In genomic region chr16:8512830-8513229, GRCm38 (mm10) we compare ENCODE assay signal across 8 mouse cellular contexts. TPM values are rescaled to one million over a fixed set of nuclear protein-coding genes. Genes with fewer than 3 reads are reported as not detected.
DNase-seq lines count a peak whose midpoint lies in the region; ATAC-seq and TF ChIP-seq lines count a peak whose summit lies in the region.

No protein-coding gene starts in this region.

- no peaks in the 10 kb centered on the region for H3K27me3 ChIP-seq in kidney, postnatal 0 days (ENCODE audit: insufficient read depth, low read length)
- peaks cover 3% of the 10 kb centered on the region; the same call in 1 of the 2 replicates for H3K27me3 ChIP-seq in embryonic facial prominence, embryonic 13.5 days
- no peaks in the 10 kb centered on the region for H3K27me3 ChIP-seq in intestine, embryonic 16.5 days (replicated peaks; ENCODE audit: control insufficient read depth, insufficient read depth, low read length)
- H3K27me3 ChIP-seq in neural tube, embryonic 14.5 days (ENCODE audit: control insufficient read depth, insufficient read depth, low read length), result no peaks in the 10 kb centered on the region

- 0% methylated on average over 5 of the region's 5 CpGs for WGBS in kidney, postnatal 0 days
- under 1% methylated on average over 5 of the region's 5 CpGs for WGBS in embryonic facial prominence, embryonic 13.5 days
- 2% methylated on average over 5 of the region's 5 CpGs for WGBS in intestine, embryonic 16.5 days
- 1% methylated on average over 5 of the region's 5 CpGs for WGBS in neural tube, embryonic 14.5 days

- no peak for TF ChIP-seq CTCF in kidney, postnatal 0 days (IDR thresholded peaks at IDR 0.05; ENCODE audit: low read depth)

- peak overlapping the region; percentile 76 for H3K4me2 ChIP-seq in kidney, postnatal 0 days (ENCODE audit: low read length)
- peak overlapping the region; percentile 68 for H3K4me2 ChIP-seq in embryonic facial prominence, embryonic 13.5 days
- peak overlapping the region; percentile 85 for H3K4me2 ChIP-seq in intestine, embryonic 16.5 days (ENCODE audit: low read depth, low read length)
- peak overlapping the region; percentile 83 for H3K4me2 ChIP-seq in neural tube, embryonic 14.5 days (ENCODE audit: low read depth, low read length)

- no peaks in the 10 kb centered on the region for H3K9me3 ChIP-seq in kidney, postnatal 0 days (replicated peaks; ENCODE audit: low read length)
- no peaks in the 10 kb centered on the region for H3K9me3 ChIP-seq in embryonic facial prominence, embryonic 13.5 days
- no peaks in the 10 kb centered on the region for H3K9me3 ChIP-seq in intestine, embryonic 16.5 days (ENCODE audit: control insufficient read depth, low read length)
- no peaks in the 10 kb centered on the region for H3K9me3 ChIP-seq in neural tube, embryonic 14.5 days (ENCODE audit: control insufficient read depth, low read length)

- H3K4me1 ChIP-seq in kidney, postnatal 0 days (replicated peaks; ENCODE audit: insufficient read depth, low read length), result peaks cover 16% of the 10 kb centered on the region
- H3K4me1 ChIP-seq in embryonic facial prominence, embryonic 13.5 days, result peaks cover 19% of the 10 kb centered on the region
- H3K4me1 ChIP-seq in intestine, embryonic 16.5 days (ENCODE audit: control insufficient read depth, insufficient read depth, low read length), result peaks cover 15% of the 10 kb centered on the region
- peaks cover 21% of the 10 kb centered on the region for H3K4me1 ChIP-seq in neural tube, embryonic 14.5 days (ENCODE audit: control insufficient read depth, insufficient read depth, low read length)

- H3K36me3 ChIP-seq in kidney, postnatal 0 days (ENCODE audit: insufficient read depth, low read length), result no peaks in the 10 kb centered on the region
- no peaks in the 10 kb centered on the region for H3K36me3 ChIP-seq in embryonic facial prominence, embryonic 13.5 days
- no peaks in the 10 kb centered on the region for H3K36me3 ChIP-seq in intestine, embryonic 16.5 days (ENCODE audit: control insufficient read depth, insufficient read depth, low read length)
- no peaks in the 10 kb centered on the region for H3K36me3 ChIP-seq in neural tube, embryonic 14.5 days (ENCODE audit: control insufficient read depth, insufficient read depth, low read length)

- peak overlapping the region; percentile 49 for H3K4me3 ChIP-seq in kidney, postnatal 0 days (replicated peaks; ENCODE audit: low read depth, low read length)
- peak overlapping the region; percentile 63 for H3K4me3 ChIP-seq in embryonic facial prominence, embryonic 13.5 days
- H3K4me3 ChIP-seq in intestine, embryonic 16.5 days (ENCODE audit: low read length), result peak overlapping the region; percentile 67
- peak overlapping the region; percentile 50 for H3K4me3 ChIP-seq in neural tube, embryonic 14.5 days (ENCODE audit: low read depth, low read length)

- H3K9ac ChIP-seq in kidney, postnatal 0 days (ENCODE audit: low read depth, low read length), result no peak overlapping the region
- peak overlapping the region; percentile 62 for H3K9ac ChIP-seq in embryonic facial prominence, embryonic 13.5 days
- 0 out of 2 replicates have a peak overlapping the region, but pooled peaks have one; percentile 76 for H3K9ac ChIP-seq in intestine, embryonic 16.5 days (ENCODE audit: low read depth, low read length)
- H3K9ac ChIP-seq in neural tube, embryonic 14.5 days (replicated peaks; ENCODE audit: low read depth, low read length), result peak overlapping the region; percentile 54

- DNase-seq in kidney, postnatal 0 days (ENCODE audit: low spot score), result no peak
- DNase-seq in kidney, adult 11 months, result no peak
- DNase-seq in left cerebral cortex, adult 8-10 months (ENCODE audit: low spot score in 2 of 2), result no peak
- DNase-seq in cerebellum, adult 9-10 months, result no peak
- no peak for DNase-seq in layer of hippocampus, postnatal 36 days

- H3K27ac ChIP-seq in kidney, postnatal 0 days, result no peak overlapping the region
- H3K27ac ChIP-seq in embryonic facial prominence, embryonic 13.5 days, result no peak overlapping the region
- no peak overlapping the region for H3K27ac ChIP-seq in intestine, embryonic 16.5 days (ENCODE audit: low read length)
- peak overlapping the region; percentile 75; the same call in 1 of the 2 replicates for H3K27ac ChIP-seq in neural tube, embryonic 14.5 days (ENCODE audit: low read depth, low read length)

- ATAC-seq in kidney, postnatal 0 days (replicated peaks; ENCODE audit: low FRiP score, low read depth), result peak; percentile 57
- no peak for ATAC-seq in embryonic facial prominence, embryonic 13.5 days (ENCODE audit: insufficient number of reproducible peaks, insufficient read depth, low FRiP score, low TSS enrichment, low read depth)
- peak; percentile 48 for ATAC-seq in intestine, embryonic 16.5 days
- ATAC-seq in neural tube, embryonic 14.5 days (ENCODE audit: low read depth), result peak; percentile 46

RNA-seq across cellular contexts. Expression of gene Abat, which starts 0.4 kb away (rescaled TPM):
- polyA plus RNA-seq in kidney, postnatal 0 days (2015; fragmentation: Nextera tagmentation; extraction: Ambion mirVana), result 33.9 and 36.6 TPM in 2 replicates
- 24.8 and 25.2 TPM in 2 replicates for polyA plus RNA-seq in embryonic facial prominence, embryonic 13.5 days (2015; fragmentation: Nextera tagmentation; extraction: Ambion mirVana)
- 80.0 and 89.5 TPM in 2 replicates for polyA plus RNA-seq in intestine, embryonic 16.5 days (2015; fragmentation: Nextera tagmentation; extraction: Ambion mirVana)
- 84.9 and 115 TPM in 2 replicates for polyA plus RNA-seq in neural tube, embryonic 14.5 days (2014; fragmentation: Nextera tagmentation; extraction: Ambion mirVana)
- 100 to 1,000 TPM; 178 to 210 (median 190) TPM for total RNA-seq in left cerebral cortex, adult 8-10 months (2022)
- total RNA-seq in layer of hippocampus, postnatal 36 days (2021), result 100 to 1,000 TPM; 134 to 141 TPM

RNA-seq across cellular contexts. Expression of gene Mettl22, which starts 42.2 kb away (rescaled TPM):
- 15.2 and 18.4 TPM in 2 replicates for polyA plus RNA-seq in kidney, postnatal 0 days (2015; fragmentation: Nextera tagmentation; extraction: Ambion mirVana)
- 16.4 and 18.0 TPM in 2 replicates for polyA plus RNA-seq in embryonic facial prominence, embryonic 13.5 days (2015; fragmentation: Nextera tagmentation; extraction: Ambion mirVana)
- 13.8 and 15.0 TPM in 2 replicates for polyA plus RNA-seq in intestine, embryonic 16.5 days (2015; fragmentation: Nextera tagmentation; extraction: Ambion mirVana)
- polyA plus RNA-seq in neural tube, embryonic 14.5 days (2014; fragmentation: Nextera tagmentation; extraction: Ambion mirVana), result 48.4 and 63.4 TPM in 2 replicates
- 10 to 100 TPM; 25.5 to 28.8 (median 27.7) TPM for total RNA-seq in left cerebral cortex, adult 8-10 months (2022)
- total RNA-seq in layer of hippocampus, postnatal 36 days (2021), result 10 to 100 TPM; 22.9 to 27.3 TPM
